Comparison of ENCODE assay signal across 13 mouse cellular contexts in the genomic region with DNA sequence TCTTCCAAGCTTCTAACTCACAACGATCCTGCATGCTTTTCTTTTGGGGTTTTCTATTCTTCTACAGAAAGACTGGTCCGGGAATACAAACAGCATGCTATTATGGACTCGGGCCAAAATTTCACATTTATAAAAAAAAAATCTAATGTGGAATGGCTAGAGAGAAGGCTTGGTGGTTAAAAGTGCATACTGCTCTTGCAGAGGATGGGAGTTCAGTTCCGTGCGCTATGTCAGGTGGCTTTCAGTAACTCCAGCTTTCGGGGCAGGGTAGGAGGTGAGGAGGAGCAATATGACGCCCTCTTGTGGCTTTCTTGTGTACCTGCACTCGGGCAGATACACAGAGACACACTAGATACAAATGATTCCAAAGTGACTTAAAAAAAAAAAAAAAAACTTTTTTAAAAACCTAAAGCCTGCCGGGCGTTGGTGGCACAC. TPM values are rescaled to one million over a fixed set of nuclear protein-coding genes. Genes with fewer than 3 reads are reported as not detected.
DNase-seq lines count a peak whose midpoint lies in the region; ATAC-seq and TF ChIP-seq lines count a peak whose summit lies in the region.
"Had no signal": no experiment of that assay in that cellular context is flagged by ENCODE, and none has a peak within 500 bp of the region (broad histone marks: within the 10 kb centered on the region; RNA-seq: fewer than 3 reads in every experiment).

No protein-coding gene starts in this region.

- H3K4me3 ChIP-seq in intestine, embryonic 14.5 days (ENCODE audit: low read depth, low read length), result no peak overlapping the region
- no peak overlapping the region for H3K4me3 ChIP-seq in intestine, embryonic 16.5 days (ENCODE audit: low read length)
- H3K4me3 ChIP-seq in midbrain, postnatal 0 days (ENCODE audit: low read depth, low read length), result no peak overlapping the region
- no peak overlapping the region for H3K4me3 ChIP-seq in midbrain, embryonic 15.5 days
- H3K4me3 ChIP-seq in intestine, embryonic 15.5 days (replicated peaks), result no peak overlapping the region
- H3K4me3 ChIP-seq: liver, embryonic 15.5 days had no signal

- no peaks in the 10 kb centered on the region for H3K36me3 ChIP-seq in intestine, embryonic 14.5 days (ENCODE audit: control insufficient read depth, insufficient read depth, low read length)
- H3K36me3 ChIP-seq in intestine, embryonic 16.5 days (ENCODE audit: control insufficient read depth, insufficient read depth, low read length), result no peaks in the 10 kb centered on the region
- no peaks in the 10 kb centered on the region for H3K36me3 ChIP-seq in midbrain, postnatal 0 days (ENCODE audit: insufficient read depth, low read length)
- H3K36me3 ChIP-seq in midbrain, embryonic 15.5 days (replicated peaks), result no peaks in the 10 kb centered on the region
- H3K36me3 ChIP-seq in intestine, embryonic 15.5 days, result no peaks in the 10 kb centered on the region
- H3K36me3 ChIP-seq: liver, embryonic 15.5 days had no signal

- no peaks in the 10 kb centered on the region for H3K4me1 ChIP-seq in intestine, embryonic 14.5 days (replicated peaks; ENCODE audit: control insufficient read depth, insufficient read depth, low read length)
- H3K4me1 ChIP-seq in intestine, embryonic 16.5 days (ENCODE audit: control insufficient read depth, insufficient read depth, low read length), result no peaks in the 10 kb centered on the region
- no peaks in the 10 kb centered on the region for H3K4me1 ChIP-seq in midbrain, postnatal 0 days (ENCODE audit: insufficient read depth, low read length)
- H3K4me1 ChIP-seq in midbrain, embryonic 15.5 days, result no peaks in the 10 kb centered on the region
- H3K4me1 ChIP-seq in intestine, embryonic 15.5 days (replicated peaks), result peaks cover 6% of the 10 kb centered on the region; the same call in 1 of the 2 replicates
- H3K4me1 ChIP-seq: liver, embryonic 15.5 days had no signal

- peak; percentile 32; the same call in 1 of the 2 replicates for TF ChIP-seq CTCF in midbrain, postnatal 0 days (IDR thresholded peaks at IDR 0.05)

- no peak for ATAC-seq in intestine, embryonic 14.5 days (replicated peaks; ENCODE audit: low FRiP score, low TSS enrichment, low read depth)
- no peak for ATAC-seq in intestine, embryonic 16.5 days
- ATAC-seq in midbrain, postnatal 0 days (ENCODE audit: low FRiP score), result no peak
- no peak for ATAC-seq in midbrain, embryonic 15.5 days (replicated peaks)
- no peak for ATAC-seq in intestine, embryonic 15.5 days

- no peaks in the 10 kb centered on the region for H3K27me3 ChIP-seq in intestine, embryonic 14.5 days (replicated peaks; ENCODE audit: control insufficient read depth, insufficient read depth, low read length)
- H3K27me3 ChIP-seq in intestine, embryonic 16.5 days (replicated peaks; ENCODE audit: control insufficient read depth, insufficient read depth, low read length), result no peaks in the 10 kb centered on the region
- no peaks in the 10 kb centered on the region for H3K27me3 ChIP-seq in midbrain, postnatal 0 days (ENCODE audit: insufficient read depth, low read length)
- no peaks in the 10 kb centered on the region for H3K27me3 ChIP-seq in midbrain, embryonic 15.5 days (replicated peaks)
- no peaks in the 10 kb centered on the region for H3K27me3 ChIP-seq in intestine, embryonic 15.5 days (replicated peaks)
- H3K27me3 ChIP-seq: liver, embryonic 15.5 days had no signal

- H3K9ac ChIP-seq in intestine, embryonic 14.5 days (ENCODE audit: low read length), result no peak overlapping the region
- no peak overlapping the region for H3K9ac ChIP-seq in intestine, embryonic 16.5 days (ENCODE audit: low read depth, low read length)
- H3K9ac ChIP-seq in midbrain, postnatal 0 days (replicated peaks; ENCODE audit: low read length, poor library complexity, severe bottlenecking), result no peak overlapping the region
- no peak overlapping the region for H3K9ac ChIP-seq in midbrain, embryonic 15.5 days
- H3K9ac ChIP-seq in intestine, embryonic 15.5 days, result no peak overlapping the region
- H3K9ac ChIP-seq: liver, embryonic 15.5 days had no signal

- no peak for DNase-seq in intestine, embryonic 14.5 days (ENCODE audit: low spot score)
- DNase-seq in midbrain, postnatal 0 days (ENCODE audit: low spot score), result no peak
- DNase-seq in testis, postnatal 14 days (ENCODE audit: low spot score), result peak; percentile 47
- DNase-seq in cerebellum, adult 8-10 months, result no peak
- no peak for DNase-seq in frontal cortex, postnatal 25 days (ENCODE audit: low spot score in 2 of 2)
- DNase-seq: cerebellum, adult 18-20 months; heart, postnatal 4 days; kidney, adult 8-10 months had no signal

- H3K9me3 ChIP-seq in intestine, embryonic 14.5 days (ENCODE audit: control insufficient read depth, low read length), result no peaks in the 10 kb centered on the region
- H3K9me3 ChIP-seq in intestine, embryonic 16.5 days (ENCODE audit: control insufficient read depth, low read length), result no peaks in the 10 kb centered on the region
- no peaks in the 10 kb centered on the region for H3K9me3 ChIP-seq in midbrain, postnatal 0 days (ENCODE audit: low read length)
- no peaks in the 10 kb centered on the region for H3K9me3 ChIP-seq in midbrain, embryonic 15.5 days
- no peaks in the 10 kb centered on the region for H3K9me3 ChIP-seq in intestine, embryonic 15.5 days
- H3K9me3 ChIP-seq: liver, embryonic 15.5 days had no signal

- 53% methylated on average over 10 of the region's 10 CpGs for WGBS in intestine, embryonic 14.5 days
- 51% methylated on average over 10 of the region's 10 CpGs for WGBS in intestine, embryonic 16.5 days
- WGBS in midbrain, postnatal 0 days, result 63% methylated on average over 10 of the region's 10 CpGs
- WGBS in midbrain, embryonic 15.5 days, result 59% methylated on average over 10 of the region's 10 CpGs
- 48% methylated on average over 10 of the region's 10 CpGs for WGBS in intestine, embryonic 15.5 days

- peak overlapping the region; percentile 33 for H3K4me2 ChIP-seq in intestine, embryonic 14.5 days (ENCODE audit: low read length)
- no peak overlapping the region for H3K4me2 ChIP-seq in intestine, embryonic 16.5 days (ENCODE audit: low read depth, low read length)
- H3K4me2 ChIP-seq in midbrain, postnatal 0 days (ENCODE audit: low read depth, low read length, poor library complexity, severe bottlenecking), result no peak overlapping the region
- H3K4me2 ChIP-seq in midbrain, embryonic 15.5 days, result no peak overlapping the region
- peak overlapping the region; percentile 35 for H3K4me2 ChIP-seq in intestine, embryonic 15.5 days (replicated peaks)
- H3K4me2 ChIP-seq: liver, embryonic 15.5 days had no signal

- H3K27ac ChIP-seq in intestine, embryonic 14.5 days (ENCODE audit: low read depth), result no peak overlapping the region
- H3K27ac ChIP-seq in intestine, embryonic 16.5 days (ENCODE audit: low read length), result no peak overlapping the region
- H3K27ac ChIP-seq in midbrain, postnatal 0 days (ENCODE audit: low read depth, low read length), result no peak overlapping the region
- H3K27ac ChIP-seq in midbrain, embryonic 15.5 days, result no peak overlapping the region
- H3K27ac ChIP-seq in intestine, embryonic 15.5 days, result no peak overlapping the region
- H3K27ac ChIP-seq: liver, embryonic 15.5 days had no signal

RNA-seq across cellular contexts. Expression of a gene that starts 12.4 kb away (rescaled TPM):
- 59.4 and 71.7 TPM in 2 replicates for polyA plus RNA-seq in intestine, embryonic 14.5 days (2014; fragmentation: Nextera tagmentation; extraction: Ambion mirVana)
- 43.2 and 52.4 TPM in 2 replicates for polyA plus RNA-seq in intestine, embryonic 16.5 days (2015; fragmentation: Nextera tagmentation; extraction: Ambion mirVana)
- total RNA-seq in midbrain, postnatal 0 days (2014; rRNA removed), result 33.5 and 42.3 TPM in 2 replicates
- polyA plus RNA-seq in midbrain, postnatal 0 days (2015; fragmentation: Nextera tagmentation; extraction: Ambion mirVana), result 122 and 137 TPM in 2 replicates
- 125 and 132 TPM in 2 replicates for polyA plus RNA-seq in midbrain, embryonic 15.5 days (2015; fragmentation: Nextera tagmentation; extraction: Ambion mirVana)
- polyA plus RNA-seq in intestine, embryonic 15.5 days (2015; fragmentation: Nextera tagmentation; extraction: Ambion mirVana), result 54.4 and 55.0 TPM in 2 replicates

RNA-seq across cellular contexts. Expression of a gene that starts 12.5 kb away (rescaled TPM):
- 8.7 and 10.4 TPM in 2 replicates for polyA plus RNA-seq in intestine, embryonic 14.5 days (2014; fragmentation: Nextera tagmentation; extraction: Ambion mirVana)
- 5.5 and 6.8 TPM in 2 replicates for polyA plus RNA-seq in intestine, embryonic 16.5 days (2015; fragmentation: Nextera tagmentation; extraction: Ambion mirVana)
- total RNA-seq in midbrain, postnatal 0 days (2014; rRNA removed), result 61.9 and 65.1 TPM in 2 replicates
- polyA plus RNA-seq in midbrain, postnatal 0 days (2015; fragmentation: Nextera tagmentation; extraction: Ambion mirVana), result 35.5 and 35.7 TPM in 2 replicates
- polyA plus RNA-seq in midbrain, embryonic 15.5 days (2015; fragmentation: Nextera tagmentation; extraction: Ambion mirVana), result 31.6 and 34.3 TPM in 2 replicates
- polyA plus RNA-seq in intestine, embryonic 15.5 days (2015; fragmentation: Nextera tagmentation; extraction: Ambion mirVana), result 9.6 and 10.8 TPM in 2 replicates
- total RNA-seq: megakaryocyte-erythroid progenitor cell, adult 5-6 weeks had no signal

RNA-seq across cellular contexts. Expression of a gene that starts 57.5 kb away (rescaled TPM):
- 309 and 315 TPM in 2 replicates for polyA plus RNA-seq in intestine, embryonic 14.5 days (2014; fragmentation: Nextera tagmentation; extraction: Ambion mirVana)
- 271 and 281 TPM in 2 replicates for polyA plus RNA-seq in intestine, embryonic 16.5 days (2015; fragmentation: Nextera tagmentation; extraction: Ambion mirVana)
- 217 and 246 TPM in 2 replicates for total RNA-seq in midbrain, postnatal 0 days (2014; rRNA removed)
- polyA plus RNA-seq in midbrain, postnatal 0 days (2015; fragmentation: Nextera tagmentation; extraction: Ambion mirVana), result 391 and 425 TPM in 2 replicates
- polyA plus RNA-seq in midbrain, embryonic 15.5 days (2015; fragmentation: Nextera tagmentation; extraction: Ambion mirVana), result 357 and 367 TPM in 2 replicates
- 258 and 259 TPM in 2 replicates for polyA plus RNA-seq in intestine, embryonic 15.5 days (2015; fragmentation: Nextera tagmentation; extraction: Ambion mirVana)

Comparison
In these comparisons a context has a peak if more than half of its experiments do, and no peak if none do; other contexts are left out.
1. H3K4me2 ChIP-seq: peak in intestine, embryonic 14.5 days (single experiment) and intestine, embryonic 15.5 days (single experiment); none in intestine, embryonic 16.5 days (single experiment), midbrain, postnatal 0 days (single experiment) and midbrain, embryonic 15.5 days (single experiment).